Mouse (Mus musculus) limb, embryonic 13.5 days (tissue): Measurements from ENCODE around the gene Naaladl1. TPM values are rescaled to one million over a fixed set of nuclear protein-coding genes. Genes with fewer than 3 reads are reported as not detected.
A peak's percentile ranks its signal among the peaks of the same experiment; 100 is the strongest.

Source experiments
- ATAC-seq: fragments of 200-750 bp; cut with Nextera tagmentation; 2 replicates; pipeline ENCODE4 v1.8.0; 2017; ENCODE audit warnings: low read depth, moderate number of reproducible peaks, moderate TSS enrichment; ENCODE audit not compliant: low FRiP score
- H3K27ac ChIP-seq: fragments of 300-500 bp; sonication (generic); 2 replicates; pipeline ENCODE4 v1.5.1; 2015; ENCODE audit warnings: inconsistent platforms, mild to moderate bottlenecking, moderate library complexity
- H3K27me3 ChIP-seq: fragments of 300-500 bp; sonication (generic); 2 replicates; pipeline ENCODE4 v1.6.1; 2015; ENCODE audit warnings: mild to moderate bottlenecking, inconsistent platforms
- H3K36me3 ChIP-seq: fragments of 300-500 bp; sonication (generic); 2 replicates; pipeline ENCODE4 v1.6.1; 2015; ENCODE audit warnings: inconsistent platforms, mild to moderate bottlenecking, moderate library complexity
- H3K4me1 ChIP-seq: fragments of 300-500 bp; sonication (generic); 2 replicates; pipeline ENCODE4 v1.6.1; 2015; ENCODE audit warnings: inconsistent platforms
- H3K4me2 ChIP-seq: fragments of 300-500 bp; sonication (generic); replicated peaks from 2 replicates; pipeline ENCODE4 v1.6.1; 2015; ENCODE audit warnings: inconsistent platforms, mild to moderate bottlenecking, moderate library complexity
- H3K4me3 ChIP-seq: fragments of 300-500 bp; sonication (generic); 2 replicates; pipeline ENCODE4 v1.5.1; 2015; ENCODE audit warnings: moderate library complexity, mild to moderate bottlenecking, inconsistent platforms
- H3K9ac ChIP-seq: fragments of 300-500 bp; sonication (generic); 2 replicates; pipeline ENCODE4 v1.6.1; 2015; ENCODE audit warnings: mild to moderate bottlenecking, inconsistent platforms
- H3K9me3 ChIP-seq: fragments of 300-500 bp; sonication (generic); 2 replicates; pipeline ENCODE4 v1.6.1; 2016; ENCODE audit warnings: inconsistent platforms
- WGBS: fragments of 180-500 bp; shearing (Covaris S2); methylation state at CpG from one replicate; pipeline ENCODE4 v1.1.7; 2015; 5-methylcytosine and 5-hydroxymethylcytosine counted together
- polyA plus RNA-seq: library from polyadenylated mRNA; unstranded; fragments of >200 nt; fragmentation: Nextera tagmentation; extraction: Ambion mirVana; gene quantifications from 2 replicates; pipeline ENCODE4 v1.2.1, GENCODE M21; 2015

Naaladl1 gene
- polyA plus RNA-seq, 1 experiment from 2014 or later: 0.65 TPM

GRCm38 (mm10) chr19:6140374-6140677 lies 34.7 kb downstream of the Naaladl1 start:
- 5% methylated on average over 16 of the region's 16 CpGs for WGBS
- H3K9me3 ChIP-seq: no peaks in the 10 kb centered on the region
- H3K4me2 ChIP-seq: peak overlapping the region; percentile 85

GRCm38 (mm10) chr19:6140678-6141393 lies 35.3 kb downstream of the Naaladl1 start, which contains the start of gene Batf2:
Gene Batf2 (plus strand): TSS chr19:6140983.
- Histone ChIP-seq H3K9me3 (no peaks in the 10 kb centered on the region), H3K36me3 (peaks cover 22% of the 10 kb centered on the region), H3K4me1 (peaks cover 13% of the 10 kb centered on the region), H3K4me3 (peak within 1 kb of the TSS; percentile 67), H3K4me2 (peak within 1 kb of the TSS; percentile 85), H3K27me3 (no peaks in the 10 kb centered on the region), H3K27ac (peak within 1 kb of the TSS; percentile 96), H3K9ac (peak within 1 kb of the TSS; percentile 89)
- whole genome bisulfite sequencing: under 1% methylated on average over 52 of the region's 68 CpGs
- ATAC-seq: peak; percentile 94

More at GRCm38 (mm10) chr19:6140374-6140677, 34.7 kb downstream of the Naaladl1 start:
- no peaks in the 10 kb centered on the region for H3K27me3 ChIP-seq
- H3K9ac ChIP-seq: peak overlapping the region; percentile 89
- no peak for ATAC-seq
- H3K4me3 ChIP-seq: peak overlapping the region; percentile 67
- peaks cover 13% of the 10 kb centered on the region for H3K4me1 ChIP-seq
- peak overlapping the region; percentile 96 for H3K27ac ChIP-seq
- peaks cover 28% of the 10 kb centered on the region for H3K36me3 ChIP-seq

DNA sequence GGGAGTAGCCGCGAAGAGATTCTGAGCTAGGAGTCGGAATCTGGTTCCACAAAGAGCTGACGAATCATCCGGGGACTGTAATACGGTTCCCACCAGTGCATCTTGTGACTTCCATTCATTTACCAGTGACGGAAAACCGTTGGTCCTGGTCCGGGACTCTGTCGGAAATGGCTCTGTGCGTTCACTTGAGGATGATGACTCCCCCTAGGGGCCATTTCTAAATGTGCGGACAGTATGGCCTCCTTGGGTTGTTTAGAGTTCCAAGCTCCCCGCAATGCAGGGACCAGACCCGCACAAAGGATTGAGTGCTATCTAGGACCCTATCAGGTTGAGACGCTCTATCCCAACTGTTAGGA lies 35.8 kb downstream of the Naaladl1 start, which contains the start of gene Arl2:
Gene Arl2 (minus strand): TSS at position 155 of the 356 bp plus-strand sequence.
- Histone ChIP-seq H3K27ac (peak within 1 kb of the TSS; percentile 96), H3K27me3 (no peaks in the 10 kb centered on the region), H3K9ac (peak within 1 kb of the TSS; percentile 89), H3K4me1 (peaks cover 13% of the 10 kb centered on the region), H3K4me3 (peak within 1 kb of the TSS; percentile 67), H3K4me2 (peak within 1 kb of the TSS; percentile 85), H3K9me3 (no peaks in the 10 kb centered on the region), H3K36me3 (peaks cover 17% of the 10 kb centered on the region)
- peak; percentile 72 for ATAC-seq
- WGBS: 1% methylated on average over 15 of the region's 15 CpGs

DNA sequence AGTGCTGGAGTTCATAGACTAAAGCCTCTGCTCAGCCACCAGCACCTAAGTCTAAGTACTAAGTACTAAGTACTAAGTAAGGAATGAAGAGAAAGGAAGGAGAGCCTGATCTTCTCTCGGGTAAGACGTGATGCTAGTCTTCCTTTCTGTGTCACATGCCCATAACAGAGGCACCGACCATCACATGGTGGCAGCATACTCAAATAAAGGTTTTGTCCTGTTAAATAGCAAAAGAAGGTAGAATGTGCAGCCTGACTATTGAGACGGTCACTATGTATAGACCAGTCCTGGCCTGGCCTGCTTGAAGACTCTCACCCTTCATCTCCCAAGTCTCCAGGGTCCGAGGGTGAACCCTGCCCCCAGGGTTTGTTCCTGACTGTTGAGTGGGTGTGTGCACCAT lies 39.3 kb downstream of the Naaladl1 start:
- H3K36me3 ChIP-seq: no peaks in the 10 kb centered on the region
- no peak overlapping the region for H3K4me3 ChIP-seq
- WGBS: 63% methylated on average over 5 of the region's 5 CpGs
- no peaks in the 10 kb centered on the region for H3K9me3 ChIP-seq
- no peak overlapping the region for H3K4me2 ChIP-seq
- H3K27ac ChIP-seq: no peak overlapping the region
- H3K9ac ChIP-seq: no peak overlapping the region
- no peak for ATAC-seq
- H3K4me1 ChIP-seq: peaks cover 8% of the 10 kb centered on the region
- no peaks in the 10 kb centered on the region for H3K27me3 ChIP-seq

- no peak for ATAC-seq
- H3K27ac ChIP-seq: no peak overlapping the region
These were observed 49.6 kb downstream of the Naaladl1 start for GRCm38 (mm10) chr19:6155174-6155573.

GRCm38 (mm10) chr19:6156372-6156771 lies 50.8 kb downstream of the Naaladl1 start:
- H3K4me3 ChIP-seq: no peak overlapping the region
- H3K9me3 ChIP-seq: no peaks in the 10 kb centered on the region
- no peak overlapping the region for H3K4me2 ChIP-seq
- H3K9ac ChIP-seq: no peak overlapping the region
- no peak for ATAC-seq
- H3K4me1 ChIP-seq: no peaks in the 10 kb centered on the region
- H3K36me3 ChIP-seq: no peaks in the 10 kb centered on the region
- 68% methylated on average over 8 of the region's 8 CpGs for WGBS
- H3K27me3 ChIP-seq: no peaks in the 10 kb centered on the region
- H3K27ac ChIP-seq: no peak overlapping the region

More at GRCm38 (mm10) chr19:6155174-6155573, 49.6 kb downstream of the Naaladl1 start:
- 87% methylated on average over 9 of the region's 9 CpGs for WGBS
- Histone ChIP-seq H3K4me2 (no peak overlapping the region), H3K36me3 (no peaks in the 10 kb centered on the region), H3K4me1 (no peaks in the 10 kb centered on the region), H3K4me3 (no peak overlapping the region), H3K27me3 (no peaks in the 10 kb centered on the region), H3K9ac (no peak overlapping the region), H3K9me3 (no peaks in the 10 kb centered on the region)

GRCm38 (mm10) chr19:6157220-6157619 lies 51.6 kb downstream of the Naaladl1 start:
- H3K27ac ChIP-seq: no peak overlapping the region
- no peaks in the 10 kb centered on the region for H3K9me3 ChIP-seq
- H3K4me2 ChIP-seq: no peak overlapping the region
- no peaks in the 10 kb centered on the region for H3K36me3 ChIP-seq
- H3K27me3 ChIP-seq: no peaks in the 10 kb centered on the region
- no peak overlapping the region for H3K9ac ChIP-seq
- WGBS: 68% methylated on average over 6 of the region's 6 CpGs
- no peak overlapping the region for H3K4me3 ChIP-seq
- H3K4me1 ChIP-seq: no peaks in the 10 kb centered on the region
- ATAC-seq: no peak

- ATAC-seq: no peak
- peaks cover 3% of the 10 kb centered on the region; the same call in 1 of the 2 replicates for H3K4me1 ChIP-seq
- no peak overlapping the region for H3K4me3 ChIP-seq
- no peak overlapping the region for H3K4me2 ChIP-seq
- H3K9ac ChIP-seq: no peak overlapping the region
- 66% methylated on average over 10 of the region's 10 CpGs for WGBS
- H3K27ac ChIP-seq: no peak overlapping the region
- H3K27me3 ChIP-seq: no peaks in the 10 kb centered on the region
- H3K9me3 ChIP-seq: no peaks in the 10 kb centered on the region
- no peaks in the 10 kb centered on the region for H3K36me3 ChIP-seq
These were observed 58.4 kb downstream of the Naaladl1 start for GRCm38 (mm10) chr19:6163872-6164547.

Other genes starting within 250 kb of the Naaladl1 start
- 30.1 and 32.2 TPM in 2 replicates for gene Frmd8, start 230.5 kb upstream of the Naaladl1 start, polyA plus RNA-seq
- gene Slc25a45, start 228.0 kb upstream of the Naaladl1 start, polyA plus RNA-seq: 2.3 and 2.4 TPM in 2 replicates
- 4.7 and 5.5 TPM in 2 replicates for gene Tigd3, start 211.6 kb upstream of the Naaladl1 start, polyA plus RNA-seq
- 174 and 185 TPM in 2 replicates for gene Dpf2, start 192.8 kb upstream of the Naaladl1 start, polyA plus RNA-seq
- gene Cdc42ep2, start 181.0 kb upstream of the Naaladl1 start, polyA plus RNA-seq: 4.7 and 5.3 TPM in 2 replicates
- 70.9 and 75.7 TPM in 2 replicates for gene Pola2, start 141.6 kb upstream of the Naaladl1 start, polyA plus RNA-seq
- gene Slc22a20, start 119.6 kb upstream of the Naaladl1 start, polyA plus RNA-seq: not detected in 2 replicates
- 7.1 and 8.0 TPM in 2 replicates for gene Capn1, start 89.9 kb upstream of the Naaladl1 start, polyA plus RNA-seq
- 27.2 and 34.0 TPM in 2 replicates for gene Syvn1, start 59.2 kb upstream of the Naaladl1 start, polyA plus RNA-seq
- 76.9 and 80.0 TPM in 2 replicates for gene Mrpl49, start 48.0 kb upstream of the Naaladl1 start, polyA plus RNA-seq
- 760 and 823 TPM in 2 replicates for gene Fau, start 47.9 kb upstream of the Naaladl1 start, polyA plus RNA-seq
- gene Znhit2, start 44.6 kb upstream of the Naaladl1 start, polyA plus RNA-seq: 29.0 and 29.8 TPM in 2 replicates
- 17.4 and 24.0 TPM in 2 replicates for gene Tm7sf2, start 37.4 kb upstream of the Naaladl1 start, polyA plus RNA-seq
- 69.7 and 72.5 TPM in 2 replicates for gene Vps51, start 28.6 kb upstream of the Naaladl1 start, polyA plus RNA-seq
- not detected in 2 replicates for gene Tmem262, start 25.7 kb upstream of the Naaladl1 start, polyA plus RNA-seq
- gene Gm28374, start 23.5 kb upstream of the Naaladl1 start, polyA plus RNA-seq: 1.9 and 2.3 TPM in 2 replicates
- 85.9 and 92.5 TPM in 2 replicates for gene Zfpl1, start 20.8 kb upstream of the Naaladl1 start, polyA plus RNA-seq
- 36.5 and 37.6 TPM in 2 replicates for gene Cdca5, start 20.8 kb upstream of the Naaladl1 start, polyA plus RNA-seq
- 0.73 TPM in 1 of 2 replicates, not detected in the other for gene AC131692.1, start 11.4 kb upstream of the Naaladl1 start, polyA plus RNA-seq
- 42.9 and 44.0 TPM in 2 replicates for gene Sac3d1, start 12.9 kb downstream of the Naaladl1 start, polyA plus RNA-seq
- 33.0 and 33.7 TPM in 2 replicates for gene Snx15, start 22.5 kb downstream of the Naaladl1 start, polyA plus RNA-seq
- not detected in 2 replicates for gene Batf2, start 35.2 kb downstream of the Naaladl1 start, polyA plus RNA-seq
- gene Arl2, start 35.8 kb downstream of the Naaladl1 start, polyA plus RNA-seq: 88.7 and 90.4 TPM in 2 replicates
- not detected in 2 replicates for gene Majin, start 78.6 kb downstream of the Naaladl1 start, polyA plus RNA-seq
- gene Gpha2, start 120.6 kb downstream of the Naaladl1 start, polyA plus RNA-seq: 3.1 and 4.2 TPM in 2 replicates
- 23.9 and 29.0 TPM in 2 replicates for gene Ppp2r5b, start 130.1 kb downstream of the Naaladl1 start, polyA plus RNA-seq
- gene Atg2a, start 135.9 kb downstream of the Naaladl1 start, polyA plus RNA-seq: 8.6 and 10.7 TPM in 2 replicates
- 73.1 and 82.9 TPM in 2 replicates for gene Ehd1, start 170.9 kb downstream of the Naaladl1 start, polyA plus RNA-seq
- 0.52 and 0.70 TPM in 2 replicates for gene Cdc42bpg, start 200.7 kb downstream of the Naaladl1 start, polyA plus RNA-seq
- gene Men1, start 229.2 kb downstream of the Naaladl1 start, polyA plus RNA-seq: 88.7 and 97.6 TPM in 2 replicates
- 11.8 and 15.5 TPM in 2 replicates for gene Map4k2, start 235.4 kb downstream of the Naaladl1 start, polyA plus RNA-seq